Mouse (Mus musculus) heart, postnatal 0 days (tissue): ENCODE results near the gene Foxp1.

ENCODE experiments used
- CTCF ChIP-seq: IDR thresholded peaks from 2 replicates; pipeline ENCODE4 v1.5.1; 2016; ENCODE audit warnings: antibody characterized with exemption, control low read depth, low read depth
- EP300 ChIP-seq: IDR thresholded peaks from 2 replicates; pipeline ENCODE4 v1.6.1; 2016; ENCODE audit warnings: antibody characterized with exemption, low read depth

DNA sequence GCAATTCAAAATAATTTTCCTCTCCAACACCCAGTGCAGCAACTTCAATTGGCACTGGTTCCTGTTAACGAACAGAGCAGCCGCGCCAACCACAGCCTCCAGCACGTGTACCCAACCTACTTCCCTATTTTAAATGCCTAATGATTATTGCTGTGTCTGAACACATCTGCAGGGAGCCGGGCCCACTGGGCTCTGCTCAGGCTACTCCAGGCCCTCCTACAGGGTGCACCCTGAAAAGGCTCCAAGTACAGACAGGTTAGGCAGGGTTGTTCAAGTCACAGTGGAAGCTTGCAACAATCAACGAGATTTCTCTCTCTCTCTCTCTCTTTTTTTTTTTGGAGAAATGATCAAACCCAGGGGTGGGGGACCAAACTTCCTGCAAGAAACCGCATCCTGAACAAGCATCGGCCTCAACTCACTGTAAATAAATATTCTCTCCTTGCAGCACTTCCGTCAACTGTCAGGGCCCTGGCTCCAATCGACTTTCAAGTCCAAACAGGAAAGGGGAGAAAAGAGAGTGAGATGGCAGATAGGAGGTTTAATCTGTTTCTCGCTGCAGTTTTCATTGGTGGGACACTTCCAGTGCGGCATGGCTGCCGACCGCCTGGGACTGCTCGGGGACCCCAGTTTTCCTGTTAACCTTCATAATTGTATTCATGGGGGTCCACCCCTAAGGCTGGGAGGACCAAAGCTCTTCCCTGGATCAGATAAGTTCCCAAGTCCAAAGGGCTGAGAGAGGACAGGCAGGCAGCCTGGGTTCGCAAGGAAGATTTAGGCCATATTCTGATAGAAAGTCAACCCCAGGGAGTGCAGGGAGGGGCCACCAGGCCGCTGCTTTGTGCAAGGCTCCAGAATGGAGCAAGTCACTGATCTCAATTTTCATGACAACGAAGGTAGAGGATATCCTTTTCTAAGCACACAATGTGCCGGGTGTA, 133.5 kb downstream of the Foxp1 start:
- no peak for TF ChIP-seq CTCF
- no peak for TF ChIP-seq EP300
